Mouse (Mus musculus): ENCODE results near the gene Uchl1. TPM values are rescaled to one million over a fixed set of nuclear protein-coding genes. Genes with fewer than 3 reads are reported as not detected.

Gene Uchl1
- polyA plus RNA-seq, 1 experiment from 2014 or later, result 2.0 TPM

DNA sequence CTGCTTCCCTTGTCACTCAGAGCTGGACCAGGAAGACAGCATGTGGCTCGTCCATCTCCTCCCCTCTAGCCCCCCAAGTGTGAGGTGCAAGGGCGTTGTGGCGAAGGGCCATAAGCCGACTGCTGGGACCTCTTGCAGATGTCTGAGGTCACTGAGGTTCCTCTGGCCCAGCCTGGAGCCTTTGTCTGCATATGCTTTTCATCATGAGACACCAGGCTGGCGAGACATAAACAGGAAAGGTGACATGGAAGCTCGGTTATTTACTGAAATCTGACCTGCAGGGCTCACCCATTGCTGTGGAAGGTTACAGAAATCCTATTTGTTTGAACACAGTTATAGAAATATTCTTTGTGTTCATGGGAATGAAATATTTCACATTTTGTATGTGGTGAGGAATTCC lies 24.0 kb downstream of the Uchl1 start:
- H3K4me2 ChIP-seq (ENCODE audit: low read depth, low read length), result no peak overlapping the region
- 56% methylated on average over 6 of the region's 6 CpGs for WGBS (ENCODE audit: insufficient replicate concordance)
- no peak overlapping the region for H3K9ac ChIP-seq (ENCODE audit: low read depth, low read length)
- no peak overlapping the region for H3K27ac ChIP-seq (ENCODE audit: low read length)
- H3K4me3 ChIP-seq (ENCODE audit: low read depth, low read length), result no peak overlapping the region
- no peak for ATAC-seq (ENCODE audit: low read depth)
- no peaks in the 10 kb centered on the region for H3K9me3 ChIP-seq (replicated peaks; ENCODE audit: control insufficient read depth, low read length)
- H3K36me3 ChIP-seq (ENCODE audit: control insufficient read depth, insufficient read depth), result no peaks in the 10 kb centered on the region
- H3K27me3 ChIP-seq (ENCODE audit: control insufficient read depth, insufficient read depth, low read depth, low read length), result no peaks in the 10 kb centered on the region
- no peaks in the 10 kb centered on the region for H3K4me1 ChIP-seq (ENCODE audit: control insufficient read depth, low read depth, low read length)

DNA sequence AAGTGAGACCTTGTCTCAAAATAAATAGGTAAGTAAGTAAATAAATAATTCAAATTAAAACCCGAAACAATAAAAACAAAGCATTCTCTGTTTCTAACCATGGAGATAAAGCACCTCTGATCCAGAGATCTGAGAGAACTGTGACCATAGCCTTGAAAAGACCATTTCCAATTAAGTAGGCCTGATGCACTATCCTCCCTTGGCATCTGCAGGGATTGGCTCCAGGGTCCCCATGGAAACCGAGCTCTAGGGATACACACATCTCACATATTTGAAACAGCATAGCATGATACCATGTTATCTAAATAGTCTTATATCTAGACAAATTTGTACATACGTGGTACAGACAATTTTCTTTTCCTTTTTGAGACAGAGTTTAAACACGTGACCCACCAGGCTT lies 26.1 kb downstream of the Uchl1 start:
- Histone ChIP-seq H3K4me1 (ENCODE audit: control insufficient read depth, low read depth, low read length) (no peaks in the 10 kb centered on the region), H3K4me3 (ENCODE audit: low read depth, low read length) (no peak overlapping the region), H3K9ac (ENCODE audit: low read depth, low read length) (no peak overlapping the region), H3K27ac (ENCODE audit: low read length) (no peak overlapping the region), H3K27me3 (ENCODE audit: control insufficient read depth, insufficient read depth, low read depth, low read length) (no peaks in the 10 kb centered on the region), H3K4me2 (ENCODE audit: low read depth, low read length) (no peak overlapping the region), H3K36me3 (ENCODE audit: control insufficient read depth, insufficient read depth) (no peaks in the 10 kb centered on the region), H3K9me3 (replicated peaks; ENCODE audit: control insufficient read depth, low read length) (no peaks in the 10 kb centered on the region)
- WGBS (ENCODE audit: insufficient replicate concordance), result 55% methylated on average over 4 of the region's 4 CpGs
- ATAC-seq (ENCODE audit: low read depth), result no peak

DNA sequence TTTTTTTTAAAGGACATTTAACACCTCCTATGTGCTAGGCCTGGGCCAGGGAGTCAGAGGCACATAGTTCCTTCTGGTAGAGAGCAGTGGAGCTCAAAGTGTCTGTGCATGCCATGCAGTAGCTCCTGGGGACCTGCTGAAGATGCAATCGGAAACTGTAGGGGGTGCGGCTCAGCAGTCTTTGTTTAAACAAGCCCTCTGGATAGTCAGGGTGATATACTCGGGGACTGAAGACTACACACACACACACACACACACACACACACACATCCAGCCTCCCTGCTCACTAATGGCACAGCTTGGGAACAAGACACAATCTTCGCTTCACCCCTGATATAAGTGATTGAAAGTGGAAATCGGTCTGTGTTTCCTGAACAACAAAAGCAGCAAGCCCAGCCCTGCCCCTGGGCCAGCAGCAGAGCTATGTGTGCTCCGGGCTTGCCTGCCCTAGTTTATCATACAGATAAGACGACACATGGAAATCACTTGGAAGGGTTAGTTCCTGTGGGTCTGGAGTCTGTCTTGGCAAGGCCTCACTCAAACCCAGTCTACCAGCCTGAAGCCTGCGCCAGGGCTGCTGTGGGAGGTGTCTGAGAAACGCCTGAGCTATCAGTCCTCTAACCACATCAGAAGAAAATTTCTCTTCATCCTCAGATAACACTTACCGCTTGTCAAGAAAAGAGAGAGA lies 27.6 kb downstream of the Uchl1 start:
- Histone ChIP-seq H3K4me3 (ENCODE audit: low read depth, low read length) (no peak overlapping the region), H3K27ac (ENCODE audit: low read length) (no peak overlapping the region), H3K4me1 (ENCODE audit: control insufficient read depth, low read depth, low read length) (no peaks in the 10 kb centered on the region), H3K9ac (ENCODE audit: low read depth, low read length) (no peak overlapping the region), H3K36me3 (ENCODE audit: control insufficient read depth, insufficient read depth) (no peaks in the 10 kb centered on the region), H3K27me3 (ENCODE audit: control insufficient read depth, insufficient read depth, low read depth, low read length) (no peaks in the 10 kb centered on the region), H3K9me3 (replicated peaks; ENCODE audit: control insufficient read depth, low read length) (no peaks in the 10 kb centered on the region), H3K4me2 (ENCODE audit: low read depth, low read length) (no peak overlapping the region)
- no peak for ATAC-seq (ENCODE audit: low read depth)
- WGBS (ENCODE audit: insufficient replicate concordance), result 19% methylated on average over 10 of the region's 10 CpGs

DNA sequence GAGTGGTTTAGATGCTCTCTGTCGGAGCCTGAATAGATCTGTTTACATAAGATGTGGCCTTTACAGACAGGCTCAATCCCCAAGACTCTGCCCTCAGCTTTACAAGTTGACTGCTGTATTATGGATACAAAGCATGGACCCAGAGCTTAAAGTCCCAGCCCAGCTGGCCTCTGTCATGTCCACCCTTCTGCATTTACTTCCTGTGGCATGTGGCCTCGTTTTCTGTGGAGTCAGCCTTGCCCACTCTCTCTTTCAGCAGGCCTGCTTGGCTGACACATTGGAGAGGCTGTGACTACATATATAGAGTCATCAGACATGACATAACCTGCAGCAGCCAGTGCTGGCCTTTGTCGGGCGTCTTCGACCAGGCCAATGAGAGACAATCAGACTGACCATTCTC lies 32.0 kb downstream of the Uchl1 start:
- Histone ChIP-seq H3K4me1 (ENCODE audit: control insufficient read depth, low read depth, low read length) (no peaks in the 10 kb centered on the region), H3K36me3 (ENCODE audit: control insufficient read depth, insufficient read depth) (no peaks in the 10 kb centered on the region), H3K27ac (ENCODE audit: low read length) (no peak overlapping the region), H3K27me3 (ENCODE audit: control insufficient read depth, insufficient read depth, low read depth, low read length) (no peaks in the 10 kb centered on the region), H3K4me3 (ENCODE audit: low read depth, low read length) (no peak overlapping the region), H3K4me2 (ENCODE audit: low read depth, low read length) (no peak overlapping the region), H3K9ac (ENCODE audit: low read depth, low read length) (no peak overlapping the region), H3K9me3 (replicated peaks; ENCODE audit: control insufficient read depth, low read length) (no peaks in the 10 kb centered on the region)
- no peak for ATAC-seq (ENCODE audit: low read depth)
- WGBS (ENCODE audit: insufficient replicate concordance), result 65% methylated on average over 5 of the region's 5 CpGs

DNA sequence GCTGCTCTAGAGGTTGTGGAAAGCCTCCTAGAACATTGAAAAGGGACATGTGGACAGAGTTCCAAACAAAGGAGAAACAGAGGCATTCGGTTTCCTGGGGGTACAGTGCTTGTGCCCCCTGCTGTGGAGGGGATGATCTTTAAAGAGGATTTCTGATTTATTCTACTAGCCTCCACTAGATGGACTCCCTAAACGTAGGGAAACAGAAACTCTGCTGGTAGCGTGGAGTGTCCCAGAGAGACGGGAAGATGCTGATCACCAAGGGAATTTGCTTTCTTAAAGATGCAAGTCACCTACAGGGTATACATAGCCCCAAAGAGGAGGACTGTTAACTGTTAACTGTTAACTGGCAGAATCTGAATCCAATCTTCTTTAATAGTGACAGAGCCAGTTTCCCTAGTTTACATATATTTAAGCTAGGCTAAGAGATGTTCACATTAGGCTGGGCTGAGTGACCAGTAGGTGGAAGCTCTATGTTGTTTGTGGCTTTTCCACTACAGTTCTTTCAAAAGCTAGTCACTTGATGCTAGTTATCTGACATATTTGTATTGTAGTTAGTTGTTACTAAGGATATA lies 34.6 kb downstream of the Uchl1 start:
- Histone ChIP-seq H3K4me2 (ENCODE audit: low read depth, low read length) (no peak overlapping the region), H3K27me3 (ENCODE audit: control insufficient read depth, insufficient read depth, low read depth, low read length) (no peaks in the 10 kb centered on the region), H3K9ac (ENCODE audit: low read depth, low read length) (no peak overlapping the region), H3K4me3 (ENCODE audit: low read depth, low read length) (no peak overlapping the region), H3K36me3 (ENCODE audit: control insufficient read depth, insufficient read depth) (no peaks in the 10 kb centered on the region), H3K4me1 (ENCODE audit: control insufficient read depth, low read depth, low read length) (no peaks in the 10 kb centered on the region), H3K27ac (ENCODE audit: low read length) (no peak overlapping the region), H3K9me3 (replicated peaks; ENCODE audit: control insufficient read depth, low read length) (no peaks in the 10 kb centered on the region)
- ATAC-seq (ENCODE audit: low read depth), result no peak
- WGBS (ENCODE audit: insufficient replicate concordance), result 21% methylated on average over 4 of the region's 4 CpGs

DNA sequence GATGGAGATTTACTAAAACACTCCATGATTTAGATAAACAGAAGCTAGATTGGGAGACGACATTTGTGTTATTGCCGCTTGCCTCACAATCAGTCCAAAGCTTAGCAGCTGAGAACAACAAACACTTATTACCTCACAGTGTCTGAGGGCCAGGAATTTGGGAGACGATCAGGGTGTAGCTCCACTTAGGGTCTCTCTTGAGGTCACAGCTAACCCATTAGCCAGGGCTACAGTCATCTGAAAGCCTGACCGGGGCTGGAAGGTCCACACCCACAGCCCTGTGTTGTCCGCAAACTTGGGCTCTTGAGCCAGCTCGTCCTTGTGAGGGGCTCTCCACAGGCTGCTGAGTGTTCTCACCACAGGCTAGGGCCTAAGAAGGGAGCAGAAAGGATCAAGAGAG lies 36.9 kb downstream of the Uchl1 start:
- no peak overlapping the region for H3K4me2 ChIP-seq (ENCODE audit: low read depth, low read length)
- H3K27me3 ChIP-seq (ENCODE audit: control insufficient read depth, insufficient read depth, low read depth, low read length), result no peaks in the 10 kb centered on the region
- no peaks in the 10 kb centered on the region for H3K36me3 ChIP-seq (ENCODE audit: control insufficient read depth, insufficient read depth)
- no peaks in the 10 kb centered on the region for H3K4me1 ChIP-seq (ENCODE audit: control insufficient read depth, low read depth, low read length)
- no peak overlapping the region for H3K4me3 ChIP-seq (ENCODE audit: low read depth, low read length)
- H3K9me3 ChIP-seq (replicated peaks; ENCODE audit: control insufficient read depth, low read length), result no peaks in the 10 kb centered on the region
- H3K9ac ChIP-seq (ENCODE audit: low read depth, low read length), result no peak overlapping the region
- ATAC-seq (ENCODE audit: low read depth), result no peak
- 61% methylated on average over 6 of the region's 6 CpGs for WGBS (ENCODE audit: insufficient replicate concordance)
- no peak overlapping the region for H3K27ac ChIP-seq (ENCODE audit: low read length)

DNA sequence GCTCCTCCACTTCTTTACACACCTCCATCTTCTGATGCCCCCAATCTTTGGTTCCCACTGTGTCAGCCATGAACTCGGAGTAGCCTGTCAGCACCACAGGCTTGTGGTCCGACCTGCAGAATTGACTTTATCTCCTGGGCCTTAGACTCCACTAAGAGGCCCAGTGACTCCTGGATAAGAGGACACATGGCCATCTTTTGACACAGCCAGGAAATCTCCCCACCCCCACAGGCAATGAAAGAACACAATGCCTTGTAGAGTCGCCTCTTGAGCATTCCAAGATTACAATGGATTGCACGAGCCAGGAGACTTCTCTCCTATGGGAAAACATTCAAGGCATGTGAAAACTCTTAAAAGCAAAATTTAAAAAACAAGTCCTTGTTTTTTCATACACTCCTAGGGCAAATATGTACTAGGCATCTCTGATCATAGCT lies 39.6 kb downstream of the Uchl1 start:
- Histone ChIP-seq H3K36me3 (ENCODE audit: control insufficient read depth, insufficient read depth) (no peaks in the 10 kb centered on the region), H3K4me3 (ENCODE audit: low read depth, low read length) (no peak overlapping the region), H3K9ac (ENCODE audit: low read depth, low read length) (no peak overlapping the region), H3K4me1 (ENCODE audit: control insufficient read depth, low read depth, low read length) (no peaks in the 10 kb centered on the region), H3K9me3 (replicated peaks; ENCODE audit: control insufficient read depth, low read length) (no peaks in the 10 kb centered on the region), H3K27me3 (ENCODE audit: control insufficient read depth, insufficient read depth, low read depth, low read length) (no peaks in the 10 kb centered on the region), H3K4me2 (ENCODE audit: low read depth, low read length) (no peak overlapping the region), H3K27ac (ENCODE audit: low read length) (no peak overlapping the region)
- WGBS (ENCODE audit: insufficient replicate concordance), result 33% methylated on average over 4 of the region's 4 CpGs
- no peak for ATAC-seq (ENCODE audit: low read depth)

DNA sequence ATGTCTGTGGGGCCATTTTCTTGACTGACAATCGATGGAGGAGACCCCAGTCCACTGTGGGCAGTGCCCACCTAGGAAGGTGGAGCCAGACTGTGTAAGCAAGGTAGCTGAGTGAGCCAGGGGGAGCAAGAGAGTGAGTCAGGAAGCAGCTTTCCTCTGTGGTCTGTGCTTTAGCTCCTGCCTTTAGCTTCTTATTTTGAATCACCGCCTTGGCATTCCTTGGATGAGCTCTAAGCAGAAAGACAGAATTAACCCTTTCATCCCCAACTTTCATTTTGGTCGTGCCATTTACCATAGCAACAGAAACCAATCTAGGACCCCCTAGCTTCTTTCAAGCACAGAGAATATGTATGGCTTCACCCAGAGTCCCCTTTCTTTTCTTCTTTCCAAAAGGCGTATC lies 42.0 kb downstream of the Uchl1 start:
- 42% methylated on average over 4 of the region's 4 CpGs for WGBS (ENCODE audit: insufficient replicate concordance)
- no peak for ATAC-seq (ENCODE audit: low read depth)
- Histone ChIP-seq H3K4me2 (ENCODE audit: low read depth, low read length) (no peak overlapping the region), H3K27ac (ENCODE audit: low read length) (no peak overlapping the region), H3K4me3 (ENCODE audit: low read depth, low read length) (no peak overlapping the region), H3K27me3 (ENCODE audit: control insufficient read depth, insufficient read depth, low read depth, low read length) (no peaks in the 10 kb centered on the region), H3K9me3 (replicated peaks; ENCODE audit: control insufficient read depth, low read length) (no peaks in the 10 kb centered on the region), H3K36me3 (ENCODE audit: control insufficient read depth, insufficient read depth) (no peaks in the 10 kb centered on the region), H3K9ac (ENCODE audit: low read depth, low read length) (no peak overlapping the region), H3K4me1 (ENCODE audit: control insufficient read depth, low read depth, low read length) (no peaks in the 10 kb centered on the region)

DNA sequence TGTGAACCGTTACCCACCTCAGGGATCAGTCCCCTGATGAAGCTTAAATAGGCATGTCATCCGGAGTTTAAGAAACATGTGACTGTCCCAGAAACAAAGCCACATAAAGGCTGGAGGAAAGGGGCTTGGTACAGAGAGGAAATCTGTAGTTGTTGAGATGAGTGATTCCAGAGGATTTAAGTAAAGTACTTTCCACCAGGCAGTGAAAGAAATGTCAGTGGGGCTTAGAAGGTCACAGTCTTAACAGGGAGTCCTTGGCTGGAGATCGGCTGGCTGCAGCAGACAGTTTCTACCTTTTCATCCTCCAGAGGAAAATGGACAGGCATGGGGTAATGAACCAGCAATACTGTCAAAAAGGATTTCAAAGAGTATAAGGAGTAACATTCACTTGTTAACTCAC lies 42.5 kb downstream of the Uchl1 start:
- Histone ChIP-seq H3K4me1 (ENCODE audit: control insufficient read depth, low read depth, low read length) (no peaks in the 10 kb centered on the region), H3K27ac (ENCODE audit: low read length) (no peak overlapping the region), H3K36me3 (ENCODE audit: control insufficient read depth, insufficient read depth) (no peaks in the 10 kb centered on the region), H3K9ac (ENCODE audit: low read depth, low read length) (no peak overlapping the region), H3K9me3 (replicated peaks; ENCODE audit: control insufficient read depth, low read length) (no peaks in the 10 kb centered on the region), H3K27me3 (ENCODE audit: control insufficient read depth, insufficient read depth, low read depth, low read length) (no peaks in the 10 kb centered on the region), H3K4me2 (ENCODE audit: low read depth, low read length) (no peak overlapping the region), H3K4me3 (ENCODE audit: low read depth, low read length) (no peak overlapping the region)
- ATAC-seq (ENCODE audit: low read depth), result no peak
- WGBS (ENCODE audit: insufficient replicate concordance), result 44% methylated on average over 3 of the region's 3 CpGs
